Mouse (Mus musculus) gastrocnemius, adult 2 months (tissue): ENCODE data around the gene Prps2. TPM values are rescaled to one million over a fixed set of nuclear protein-coding genes. Genes with fewer than 3 reads are reported as not detected.
"Not testable (repeated sequence)": the region's sequence is repeated elsewhere in the genome, so short reads cannot be mapped to it uniquely, and the experiment has no call there.

Experiments used
- DNase-seq: peaks from one replicate; pipeline ENCODE4 v3.0.0; 2022
- H3K27ac ChIP-seq: fragments of 200-600 bp; 2 replicates; pipeline ENCODE4 v1.8.1; 2022; ENCODE audit warnings: mild to moderate bottlenecking
- H3K4me3 ChIP-seq: fragments of 200-600 bp; 2 replicates; pipeline ENCODE4 v1.8.1; 2022; ENCODE audit warnings: mild to moderate bottlenecking, moderate library complexity
- CTCF ChIP-seq: fragments of 200-600 bp; IDR thresholded peaks from 2 replicates; pipeline ENCODE4 v1.8.1; 2022; ENCODE audit warnings: antibody characterized with exemption, mild to moderate bottlenecking, moderate library complexity
- intact Hi-C: fragments of 180-260 bp; cut with DNase I; formaldehyde crosslinking; loops from one replicate; pipeline ENCODE4 v1.15.1; 2025
- total RNA-seq, 2 experiments: library from RNA; stranded (reverse); gene quantifications; 2 replicates each; pipeline ENCODE4 v1.2.3; 2021

Gene Prps2
- total RNA-seq, 2 experiments from 2014 or later = 1.3 to 2.5 TPM

DNA sequence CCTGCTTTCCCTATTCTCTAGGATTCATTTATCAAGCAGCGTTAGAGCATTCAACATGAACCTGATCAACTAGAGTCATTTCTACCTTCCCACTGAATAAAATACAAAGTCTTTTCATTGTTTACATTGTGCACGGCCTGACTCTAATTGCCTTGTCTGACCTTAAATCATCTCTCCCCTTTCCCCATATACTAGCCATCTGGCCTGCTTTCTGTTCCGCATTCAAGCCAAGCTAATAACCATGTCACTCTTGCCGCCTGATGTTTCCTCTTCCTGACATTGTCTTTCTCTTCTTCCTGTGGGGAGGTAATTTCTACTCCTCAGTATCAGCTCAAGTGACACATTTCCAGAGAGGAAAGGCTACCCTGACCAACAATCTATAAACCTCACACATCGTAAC lies 66.8 kb downstream of the Prps2 start:
- no peak for TF ChIP-seq CTCF
- intact Hi-C loops = no loop called here
- H3K4me3 ChIP-seq = no peak overlapping the region
- no peak for DNase-seq
- H3K27ac ChIP-seq = 0 out of 2 replicates have a peak overlapping the region, but pooled peaks have one; percentile 21

DNA sequence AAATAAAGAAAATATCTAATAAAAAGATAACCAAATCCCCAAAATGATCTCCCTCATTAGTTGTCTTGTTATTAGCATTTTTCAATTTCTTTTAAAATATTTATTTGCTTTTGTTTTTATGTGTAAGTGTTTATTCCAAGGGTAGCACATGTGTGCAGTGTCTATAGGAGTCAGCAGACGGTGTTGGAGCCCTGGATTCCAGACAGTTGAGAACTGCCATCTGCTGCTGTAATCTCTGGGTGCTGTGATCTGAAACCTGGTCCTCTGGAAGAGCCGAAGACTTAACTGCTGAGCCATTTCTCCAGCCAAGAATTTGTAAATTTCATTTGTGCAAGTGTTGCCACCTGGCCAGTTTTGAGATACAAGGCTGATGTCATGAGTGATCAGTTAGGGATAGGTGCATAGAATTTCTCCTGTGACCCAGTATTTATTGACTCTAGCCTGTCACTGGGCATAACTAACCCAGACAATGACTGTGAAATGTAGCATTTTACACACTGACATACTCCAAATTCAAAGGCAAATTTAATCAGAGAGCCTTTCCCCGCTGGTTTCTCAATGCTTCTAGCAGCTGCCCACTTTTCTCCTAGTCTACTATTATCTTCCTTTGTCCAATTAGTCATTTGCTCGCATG lies 67.3 kb downstream of the Prps2 start:
- intact Hi-C loops = no loop called here
- 0 out of 2 replicates have a peak overlapping the region, but pooled peaks have one; percentile 21 for H3K27ac ChIP-seq
- DNase-seq = no peak
- no peak for TF ChIP-seq CTCF
- no peak overlapping the region for H3K4me3 ChIP-seq

DNA sequence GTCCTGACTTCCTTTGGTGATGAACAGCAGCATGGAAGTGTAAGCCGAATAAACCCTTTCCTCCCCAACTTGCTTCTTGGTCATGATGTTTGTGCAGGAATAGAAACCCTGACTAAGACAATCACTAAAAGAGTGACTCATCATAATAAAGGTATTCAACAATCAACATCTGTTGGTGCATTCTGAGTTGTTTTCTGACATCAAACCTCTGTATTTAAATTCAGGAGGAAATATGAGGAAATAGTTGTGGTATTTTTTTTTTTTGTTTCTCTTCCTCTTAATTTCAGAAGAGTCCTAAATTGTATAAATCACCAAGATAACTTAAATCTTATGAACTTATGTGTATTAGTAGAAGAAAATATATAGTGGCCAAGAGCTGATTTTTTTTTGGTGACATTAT lies 80.5 kb downstream of the Prps2 start:
- intact Hi-C loops, H3K27ac ChIP-seq, DNase-seq, H3K4me3 ChIP-seq: not testable (repeated sequence)

Other genes with a start within 250 kb of the Prps2 start
- 100 to 1,000 TPM; 120 to 207 TPM for gene Tmsb4x, start 173.4 kb downstream of the Prps2 start, total RNA-seq
- gene Tlr8, start 118.4 kb downstream of the Prps2 start, total RNA-seq = under 1 TPM; 0.36 to 0.73 TPM
- gene Tlr7, start 52.2 kb downstream of the Prps2 start, total RNA-seq = under 1 TPM; 0.43 to 0.70 TPM